Mouse (Mus musculus) bone marrow macrophage, adult 2 months (primary cell): ENCODE results near the gene Ppfia2.

Experiments used
- CTCF ChIP-seq: IDR thresholded peaks from 2 replicates; pipeline ENCODE4 v1.5.1; 2012; ENCODE audit warnings: low read depth, mild to moderate bottlenecking, low read length, moderate library complexity
- POLR2A ChIP-seq: IDR thresholded peaks from 2 replicates; pipeline ENCODE4 v1.6.1; 2012; ENCODE audit warnings: mild to moderate bottlenecking, low read depth, low read length, borderline replicate concordance

DNA sequence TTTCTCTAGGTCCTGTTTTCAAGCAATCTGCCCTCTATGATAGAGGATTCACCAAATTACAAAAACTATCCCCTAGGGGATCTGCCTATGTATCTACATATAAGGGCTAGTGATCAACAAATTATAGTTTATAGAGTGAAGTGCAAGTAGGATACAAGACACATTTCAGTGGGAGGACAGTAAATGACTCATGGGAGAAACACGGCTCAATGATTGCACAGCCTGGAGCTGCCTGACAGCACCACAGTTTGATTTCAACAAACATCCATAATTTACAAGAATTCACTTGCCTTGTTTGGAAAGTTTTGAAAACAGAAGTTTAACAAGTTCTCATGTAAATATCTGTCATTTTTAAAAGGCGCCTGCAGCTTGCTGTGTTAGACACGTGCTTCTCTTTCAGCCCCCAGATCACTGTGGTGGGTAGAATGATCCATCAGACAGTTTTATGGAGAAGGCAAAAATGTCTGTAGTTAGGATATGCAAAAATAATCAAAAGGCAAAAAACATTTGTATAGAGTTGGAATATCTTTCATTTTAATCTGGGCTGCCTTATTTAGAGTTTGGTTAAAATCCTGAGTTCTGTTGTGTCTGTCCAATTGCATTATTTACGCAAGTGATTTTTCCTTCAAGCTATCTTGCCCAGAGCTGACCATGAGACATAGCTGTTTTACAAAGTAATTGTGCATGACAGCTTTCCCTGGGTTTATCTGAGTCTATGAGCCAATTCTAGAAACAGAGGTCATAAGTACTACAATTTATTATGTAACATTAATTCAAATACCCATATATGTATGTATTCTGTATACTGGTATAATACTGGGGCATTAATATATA lies 266.3 kb downstream of the Ppfia2 start:
- TF ChIP-seq CTCF: no peak
- TF ChIP-seq POLR2A: no peak
